Mouse (Mus musculus) gastrocnemius, adult 2 months (tissue): ENCODE results near the gene Tfap2a. TPM values are rescaled to one million over a fixed set of nuclear protein-coding genes. Genes with fewer than 3 reads are reported as not detected.

Experiments used
- DNase-seq: peaks from one replicate; pipeline ENCODE4 v3.0.0; 2022
- H3K27ac ChIP-seq: fragments of 200-600 bp; 2 replicates; pipeline ENCODE4 v1.8.1; 2022; ENCODE audit warnings: mild to moderate bottlenecking
- H3K4me3 ChIP-seq: fragments of 200-600 bp; 2 replicates; pipeline ENCODE4 v1.8.1; 2022; ENCODE audit warnings: mild to moderate bottlenecking, moderate library complexity
- CTCF ChIP-seq: fragments of 200-600 bp; IDR thresholded peaks from 2 replicates; pipeline ENCODE4 v1.8.1; 2022; ENCODE audit warnings: antibody characterized with exemption, mild to moderate bottlenecking, moderate library complexity
- intact Hi-C: fragments of 180-260 bp; cut with DNase I; formaldehyde crosslinking; loops from one replicate; pipeline ENCODE4 v1.15.1; 2025
- total RNA-seq, 2 experiments: library from RNA; stranded (reverse); gene quantifications; 2 replicates each; pipeline ENCODE4 v1.2.3; 2021

Tfap2a gene
- total RNA-seq, 2 experiments from 2014 or later, result 0.06 TPM; not detected in 1

DNA sequence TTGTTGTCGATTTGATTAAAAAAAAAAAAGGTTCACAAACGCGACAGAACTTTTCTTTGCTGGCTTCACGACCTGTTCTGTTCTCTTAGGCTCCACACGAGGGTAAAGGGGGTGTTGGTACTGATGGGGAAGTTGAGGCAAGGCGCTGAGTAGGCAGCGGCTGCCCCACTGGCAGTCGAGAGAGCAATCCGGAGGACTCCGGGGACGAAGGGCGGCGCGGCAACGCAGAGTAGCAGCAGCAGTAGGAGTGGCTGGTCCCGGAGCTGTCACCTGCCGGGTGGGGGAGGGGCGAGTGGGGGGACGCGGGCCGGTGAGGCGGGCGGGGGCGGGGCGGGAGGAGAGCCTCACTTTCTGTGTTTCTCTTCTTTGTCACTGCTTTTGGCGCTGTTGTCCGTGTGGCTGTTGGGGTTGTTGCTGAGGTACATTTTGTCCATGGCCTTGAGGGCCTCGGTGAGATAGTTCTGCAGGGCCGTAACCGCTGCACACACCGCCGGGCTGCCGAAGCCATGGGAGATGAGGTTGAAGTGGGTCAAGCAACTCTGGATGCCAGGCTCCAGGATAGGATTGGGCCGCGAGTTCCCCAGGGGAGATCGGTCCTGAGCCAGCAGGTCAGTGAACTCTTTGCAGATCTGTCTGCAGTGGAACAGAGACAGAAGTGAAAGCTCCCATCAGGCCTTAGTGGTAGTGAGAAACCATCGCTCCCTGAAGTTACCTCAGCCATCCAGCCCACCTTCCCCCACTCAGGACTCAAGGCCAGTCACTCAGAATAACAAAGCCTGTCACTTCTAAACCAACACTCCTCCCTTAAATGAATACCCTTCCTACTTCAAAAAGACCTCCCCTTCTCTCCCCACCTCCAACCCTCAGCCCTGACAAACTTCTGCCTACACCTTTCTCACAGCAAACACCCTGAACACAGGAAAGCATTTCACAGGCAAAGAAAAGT lies 21.1 kb downstream of the Tfap2a start:
- TF ChIP-seq CTCF, result no peak
- intact Hi-C loops, result no loop called here
- Histone ChIP-seq H3K27ac (no peak overlapping the region), H3K4me3 (no peak overlapping the region)
- no peak for DNase-seq

GRCm38 (mm10) chr13:40714531-40714930 lies 23.6 kb downstream of the Tfap2a start:
- TF ChIP-seq CTCF, result no peak
- DNase-seq, result no peak
- Histone ChIP-seq H3K4me3 (no peak overlapping the region), H3K27ac (no peak overlapping the region)
- intact Hi-C loops, result no loop called here

- DNase-seq, result no peak
- TF ChIP-seq CTCF, result no peak
- intact Hi-C loops, result no loop called here
- H3K4me3 ChIP-seq, result no peak overlapping the region
- no peak overlapping the region for H3K27ac ChIP-seq
Observed at GRCm38 (mm10) chr13:40713681-40714080, 24.5 kb downstream of the Tfap2a start.

- TF ChIP-seq CTCF, result no peak
- no peak overlapping the region for H3K4me3 ChIP-seq
- DNase-seq, result no peak
- intact Hi-C loops, result no loop called here
- H3K27ac ChIP-seq, result no peak overlapping the region
Observed at GRCm38 (mm10) chr13:40713241-40713640, 24.9 kb downstream of the Tfap2a start.

- TF ChIP-seq CTCF, result no peak
- no peak overlapping the region for H3K4me3 ChIP-seq
- H3K27ac ChIP-seq, result no peak overlapping the region
- DNase-seq, result no peak
- intact Hi-C loops, result no loop called here
Observed at GRCm38 (mm10) chr13:40712526-40712832, 25.7 kb downstream of the Tfap2a start.

- DNase-seq, result no peak
- intact Hi-C loops, result no loop called here
- Histone ChIP-seq H3K27ac (no peak overlapping the region), H3K4me3 (no peak overlapping the region)
- no peak for TF ChIP-seq CTCF
Observed at GRCm38 (mm10) chr13:40711661-40712525, 26.3 kb downstream of the Tfap2a start.

- intact Hi-C loops, result no loop called here
- Histone ChIP-seq H3K27ac (no peak overlapping the region), H3K4me3 (no peak overlapping the region)
- DNase-seq, result no peak
- no peak for TF ChIP-seq CTCF
Observed at GRCm38 (mm10) chr13:40710062-40710342, 28.2 kb downstream of the Tfap2a start.

DNA sequence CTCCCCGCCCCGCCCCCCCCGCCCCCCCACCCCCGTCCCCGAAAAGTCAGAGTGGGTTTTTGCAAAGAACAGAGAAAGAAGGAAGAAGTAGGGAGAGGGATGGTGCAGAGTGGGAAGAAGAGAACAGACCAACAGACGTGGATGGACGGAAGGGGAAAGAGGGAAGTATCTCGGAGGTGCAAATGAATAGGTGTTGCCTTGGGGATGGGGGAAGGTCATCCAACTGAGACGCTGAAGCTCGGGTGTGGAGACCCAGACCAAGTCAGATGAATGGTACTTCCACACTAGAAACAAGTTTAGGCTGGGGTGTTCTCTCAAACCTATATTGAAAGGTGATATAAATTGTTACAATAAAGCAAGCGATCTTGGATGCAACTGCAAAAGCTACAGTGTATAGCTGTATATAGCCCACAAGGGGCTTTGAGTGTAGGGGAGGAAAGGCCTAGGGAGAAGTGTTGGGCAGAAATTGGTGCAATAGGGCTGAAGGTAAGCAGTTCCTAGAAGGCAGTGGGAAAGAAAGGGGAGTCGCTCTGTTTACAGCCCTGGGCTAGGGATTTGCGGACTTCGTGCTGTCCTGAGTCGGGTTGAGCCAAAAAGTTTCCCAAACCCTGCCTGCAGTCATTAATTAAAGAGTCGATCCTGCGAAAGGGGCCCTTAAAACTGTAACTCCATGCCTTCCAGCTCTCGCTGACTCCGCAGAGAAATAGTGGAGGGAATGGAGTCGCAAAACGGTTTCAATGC lies 28.7 kb downstream of the Tfap2a start:
- no peak for TF ChIP-seq CTCF
- Histone ChIP-seq H3K4me3 (no peak overlapping the region), H3K27ac (no peak overlapping the region)
- intact Hi-C loops, result no loop called here
- DNase-seq, result no peak

DNA sequence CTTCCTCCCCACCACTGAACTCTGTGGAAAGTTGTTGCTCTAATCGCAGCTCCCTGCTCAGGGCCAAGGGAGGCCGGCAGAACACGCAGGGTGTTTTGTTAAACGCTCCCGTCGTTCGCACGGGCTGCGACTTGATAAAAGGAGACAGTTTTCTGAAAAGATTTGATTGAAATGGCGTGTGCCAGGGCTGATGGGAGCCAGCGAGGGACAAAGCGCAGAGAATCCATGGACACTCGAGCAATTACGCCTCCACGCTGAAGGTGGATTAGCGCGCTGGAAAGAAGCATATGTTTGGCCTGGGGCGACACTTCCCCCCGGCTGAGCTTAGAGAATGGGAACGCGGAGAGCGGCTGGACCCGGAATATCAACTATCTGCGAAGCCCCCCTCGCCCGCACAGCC lies 29.3 kb downstream of the Tfap2a start:
- H3K4me3 ChIP-seq, result no peak overlapping the region
- H3K27ac ChIP-seq, result no peak overlapping the region
- no peak for TF ChIP-seq CTCF
- no peak for DNase-seq
- intact Hi-C loops, result no loop called here

DNA sequence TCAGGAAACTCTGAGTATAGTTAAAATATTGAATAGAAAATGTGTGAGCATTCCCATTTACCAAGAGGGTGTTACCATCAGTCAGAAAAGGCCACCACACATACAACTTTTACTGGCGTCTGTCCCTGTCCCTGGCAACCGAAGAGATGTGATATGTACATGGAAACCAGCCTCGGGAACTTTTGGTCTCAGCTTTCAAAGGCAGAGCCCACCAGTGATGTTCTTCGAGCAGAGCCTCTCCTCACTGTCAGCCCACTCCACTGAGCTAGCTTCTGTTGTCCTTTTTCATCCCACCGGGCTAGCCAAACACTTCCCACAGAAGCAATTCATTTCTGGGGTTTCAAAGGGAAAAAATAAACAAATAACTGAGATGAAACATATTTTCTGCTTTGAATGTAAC lies 29.9 kb downstream of the Tfap2a start:
- DNase-seq, result no peak
- Histone ChIP-seq H3K27ac (no peak overlapping the region), H3K4me3 (no peak overlapping the region)
- intact Hi-C loops, result no loop called here
- TF ChIP-seq CTCF, result no peak

- no peak overlapping the region for H3K4me3 ChIP-seq
- DNase-seq, result no peak
- intact Hi-C loops, result no loop called here
- no peak for TF ChIP-seq CTCF
- no peak overlapping the region for H3K27ac ChIP-seq
Observed at GRCm38 (mm10) chr13:40707646-40708045, 30.5 kb downstream of the Tfap2a start.

GRCm38 (mm10) chr13:40706612-40707011 lies 31.6 kb downstream of the Tfap2a start:
- intact Hi-C loops, result no loop called here
- no peak for DNase-seq
- no peak for TF ChIP-seq CTCF
- H3K27ac ChIP-seq, result no peak overlapping the region
- H3K4me3 ChIP-seq, result no peak overlapping the region

- Histone ChIP-seq H3K4me3 (no peak overlapping the region), H3K27ac (no peak overlapping the region)
- no peak for DNase-seq
- intact Hi-C loops, result no loop called here
- TF ChIP-seq CTCF, result no peak
Observed at GRCm38 (mm10) chr13:40705821-40706425, 32.3 kb downstream of the Tfap2a start.
